In the genomic region with DNA sequence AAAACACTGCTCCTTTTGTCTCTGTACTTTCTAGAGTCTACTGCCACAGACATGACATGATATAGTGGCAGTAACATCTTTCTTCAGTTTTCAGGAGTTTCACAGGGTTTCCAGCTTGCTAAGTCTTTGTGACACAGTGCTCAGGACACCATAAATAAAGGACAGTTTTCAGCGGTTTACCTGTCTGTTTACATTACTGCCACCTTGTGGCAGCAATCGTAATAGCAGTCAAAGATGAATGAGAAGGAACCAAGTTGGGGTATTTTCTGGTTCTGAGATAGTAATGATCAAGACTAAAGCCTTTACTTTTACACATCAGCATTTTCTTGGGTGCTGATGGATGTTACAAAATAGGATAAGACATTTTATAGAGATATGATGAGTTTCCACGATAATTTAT, we compare ENCODE assay signal across 8 mouse cellular contexts.
DNase-seq lines count a peak whose midpoint lies in the region.

No protein-coding gene starts in this region.

- peak; percentile 26 for DNase-seq in gastrocnemius, postnatal 10 days
- no peak for DNase-seq in gastrocnemius, postnatal 36 days
- DNase-seq in thymus, postnatal 0 days (ENCODE audit: low spot score): peak; percentile 24
- no peak for DNase-seq in thymus, adult 18-20 months
- DNase-seq in cerebellum, adult 9-10 months: peak; percentile 50
- peak; percentile 13 to 29 for DNase-seq in kidney, adult 8-10 months
- peak; percentile 23 for DNase-seq in lung, postnatal 10 days
- DNase-seq in yolk sac, embryonic 10.5 days (ENCODE audit: low spot score): peak; percentile 1

- intact Hi-C loops in gastrocnemius, postnatal 36 days (cut with DNase I): loop anchor here (2.0 kb wide), 1 partner anchor 720 kb away; a partner anchor contains a TSS

Comparison
In these comparisons a context has a peak if more than half of its experiments do, and no peak if none do; other contexts are left out.
1. DNase-seq: peak in gastrocnemius, postnatal 10 days (single experiment), thymus, postnatal 0 days (single experiment), cerebellum, adult 9-10 months (single experiment), kidney, adult 8-10 months (2 of 2), lung, postnatal 10 days (single experiment) and yolk sac, embryonic 10.5 days (single experiment); none in gastrocnemius, postnatal 36 days (0 of 2) and thymus, adult 18-20 months (0 of 2).